Mouse (Mus musculus): Measurements from ENCODE around the gene Stx4a. TPM values are rescaled to one million over a fixed set of nuclear protein-coding genes. Genes with fewer than 3 reads are reported as not detected.
"Not testable (repeated sequence)": the region's sequence is repeated elsewhere in the genome, so short reads cannot be mapped to it uniquely, and the experiment has no call there.

The Stx4a gene
- polyA plus RNA-seq, 1 experiment from 2014 or later: 46.4 TPM

- WGBS: 52% methylated on average over 15 of the region's 15 CpGs
- peak overlapping the region; percentile 9; the same call in 1 of the 2 replicates for H3K27ac ChIP-seq
- no peak overlapping the region for H3K9ac ChIP-seq
Observed at GRCm38 (mm10) chr7:127815954-127816821, 7.9 kb upstream of the Stx4a start.

GRCm38 (mm10) chr7:127817053-127817452 lies 7.0 kb upstream of the Stx4a start:
- H3K27ac ChIP-seq: no peak overlapping the region
- no peak for ATAC-seq (replicated peaks; ENCODE audit: low FRiP score)
- H3K4me3 ChIP-seq (replicated peaks): no peak overlapping the region
- no peak overlapping the region for H3K9ac ChIP-seq
- no peaks in the 10 kb centered on the region for H3K9me3 ChIP-seq (replicated peaks)
- peaks cover 5% of the 10 kb centered on the region; the same call in 1 of the 2 replicates for H3K36me3 ChIP-seq
- H3K4me1 ChIP-seq: peaks cover 39% of the 10 kb centered on the region
- 59% methylated on average over 7 of the region's 7 CpGs for WGBS
- H3K27me3 ChIP-seq: no peaks in the 10 kb centered on the region
- H3K4me2 ChIP-seq: no peak overlapping the region

More at GRCm38 (mm10) chr7:127815954-127816821, 7.9 kb upstream of the Stx4a start:
- no peak overlapping the region for H3K4me2 ChIP-seq
- H3K36me3 ChIP-seq: peaks cover 6% of the 10 kb centered on the region; the same call in 1 of the 2 replicates
- no peaks in the 10 kb centered on the region for H3K9me3 ChIP-seq (replicated peaks)
- no peak overlapping the region for H3K4me3 ChIP-seq (replicated peaks)
- peaks cover 33% of the 10 kb centered on the region for H3K4me1 ChIP-seq
- ATAC-seq (replicated peaks; ENCODE audit: low FRiP score): peak; percentile 59
- H3K27me3 ChIP-seq: no peaks in the 10 kb centered on the region

DNA sequence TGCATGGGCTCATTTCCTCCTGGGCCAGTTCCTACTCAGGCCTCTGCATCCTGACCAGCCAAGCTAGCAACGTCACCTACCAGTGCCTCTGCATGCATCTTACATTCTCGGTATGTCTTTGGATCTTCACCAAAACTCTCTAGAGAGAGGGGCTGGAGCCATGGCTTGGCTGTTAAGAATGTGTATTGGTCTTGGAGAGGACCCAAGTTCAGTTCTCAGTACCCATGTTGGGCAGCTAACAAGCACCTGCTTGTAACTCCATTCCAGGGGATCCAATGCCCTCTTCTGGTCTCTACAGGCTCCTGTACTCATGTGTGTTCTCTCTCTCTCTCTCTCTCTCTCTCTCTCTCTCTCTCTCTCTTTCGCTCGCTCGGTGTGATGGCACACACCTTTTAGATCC lies 6.3 kb upstream of the Stx4a start:
- Histone ChIP-seq H3K9me3 (replicated peaks) (no peaks in the 10 kb centered on the region), H3K27me3 (no peaks in the 10 kb centered on the region), H3K9ac (no peak overlapping the region), H3K4me2 (no peak overlapping the region), H3K27ac (no peak overlapping the region), H3K4me3 (replicated peaks) (no peak overlapping the region), H3K4me1 (peaks cover 46% of the 10 kb centered on the region), H3K36me3 (0 out of 2 replicates have a peak, but pooled peaks cover 3% of the 10 kb centered on the region)
- no peak for ATAC-seq (replicated peaks; ENCODE audit: low FRiP score)
- 92% methylated on average over 5 of the region's 5 CpGs for WGBS

DNA sequence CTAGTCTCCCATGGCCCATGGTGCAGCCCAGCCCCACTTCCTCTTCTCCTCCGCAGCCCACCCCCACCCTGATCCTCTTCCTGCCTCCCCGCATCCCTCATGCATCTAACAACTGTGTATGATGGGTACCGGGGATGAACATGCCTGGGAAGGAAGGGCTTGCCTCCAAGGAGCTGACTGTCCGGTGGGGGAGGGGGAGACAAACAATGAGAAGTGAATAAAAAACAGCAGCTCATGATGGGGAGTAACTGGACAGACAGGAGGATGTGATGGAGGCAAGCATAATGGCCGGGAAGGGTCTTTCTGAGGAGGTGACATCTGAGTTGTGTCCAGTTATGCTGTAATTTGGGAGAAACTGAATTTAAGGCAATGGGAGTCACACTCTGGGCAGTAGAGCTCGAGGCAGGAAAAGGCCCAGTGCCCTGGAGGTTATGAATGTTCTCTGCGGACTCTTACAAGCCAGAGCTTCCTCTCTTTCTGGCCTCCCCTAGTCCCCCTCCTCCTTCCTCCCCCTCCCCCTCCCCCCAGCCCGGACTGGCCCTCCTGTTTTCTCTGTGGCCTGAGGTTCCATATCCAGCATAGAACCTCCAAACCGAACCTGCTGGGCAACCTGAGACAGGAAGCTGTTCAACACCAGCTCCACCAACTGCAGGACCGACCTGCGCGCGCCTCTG lies 3.1 kb upstream of the Stx4a start:
- Histone ChIP-seq H3K36me3 (no peaks in the 10 kb centered on the region), H3K9ac (no peak overlapping the region), H3K4me3 (replicated peaks) (no peak overlapping the region), H3K27ac (peak overlapping the region; percentile 74), H3K4me2 (no peak overlapping the region), H3K9me3 (replicated peaks) (no peaks in the 10 kb centered on the region), H3K27me3 (no peaks in the 10 kb centered on the region), H3K4me1 (peaks cover 45% of the 10 kb centered on the region)
- ATAC-seq (replicated peaks; ENCODE audit: low FRiP score): no peak
- WGBS: 48% methylated on average over 13 of the region's 13 CpGs

GRCm38 (mm10) chr7:127822494-127822893 lies 1.6 kb upstream of the Stx4a start:
- Histone ChIP-seq H3K9me3 (replicated peaks) (no peaks in the 10 kb centered on the region), H3K4me3 (replicated peaks) (no peak overlapping the region), H3K4me2 (no peak overlapping the region), H3K27ac (no peak overlapping the region), H3K9ac (no peak overlapping the region), H3K4me1 (peaks cover 38% of the 10 kb centered on the region), H3K36me3 (no peaks in the 10 kb centered on the region), H3K27me3 (no peaks in the 10 kb centered on the region)
- ATAC-seq (replicated peaks; ENCODE audit: low FRiP score): no peak
- WGBS: 82% methylated on average over 3 of the region's 3 CpGs

DNA sequence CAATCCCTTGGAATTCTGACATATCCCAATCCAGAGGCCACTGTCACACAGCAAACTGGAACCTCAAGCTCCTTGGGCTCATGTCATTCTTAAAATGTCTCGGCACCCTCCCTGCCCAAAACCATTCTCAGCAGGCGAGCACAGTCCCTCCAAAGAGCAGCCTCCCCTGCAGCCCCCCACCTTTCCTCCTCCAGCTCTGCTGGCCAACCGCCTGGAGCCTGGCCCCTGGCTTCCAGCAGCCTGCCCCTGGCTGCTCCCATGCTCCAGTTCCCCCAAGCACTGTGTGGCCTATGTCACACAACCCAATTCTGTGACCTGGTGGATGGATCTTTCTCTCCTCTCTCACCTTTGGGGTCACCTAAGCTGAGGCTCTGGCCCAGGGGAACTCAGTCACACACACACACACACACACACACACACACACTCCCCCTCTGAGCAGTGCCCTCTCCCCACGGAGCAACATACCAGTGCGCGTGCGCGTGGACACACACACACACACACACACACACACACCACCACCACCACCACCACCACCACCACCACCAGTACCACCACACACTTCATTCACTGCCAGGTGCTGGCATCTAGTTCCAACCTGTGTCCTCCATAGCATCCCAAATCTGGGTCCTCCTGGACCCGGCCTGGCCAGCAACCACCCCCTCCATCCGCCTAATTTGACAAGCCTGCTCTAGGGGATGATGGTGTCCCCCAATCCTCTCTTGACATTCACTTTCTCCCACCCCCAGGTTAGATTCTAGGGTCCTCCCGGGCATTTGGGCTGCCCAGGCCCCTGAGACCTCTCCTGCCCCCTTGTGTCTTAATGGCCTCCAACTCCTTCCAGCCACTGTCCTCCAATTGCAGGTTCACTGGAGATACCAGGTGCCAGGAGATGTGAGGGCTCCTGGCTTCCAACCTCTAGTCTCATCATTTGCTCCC lies 590 bp upstream of the Stx4a start:
- ATAC-seq (replicated peaks; ENCODE audit: low FRiP score): peak; percentile 41
- Histone ChIP-seq H3K27ac (0 out of 2 replicates have a peak overlapping the region, but pooled peaks have one; percentile 33), H3K9ac (peak overlapping the region; percentile 70), H3K4me2 (peak overlapping the region; percentile 89), H3K27me3 (no peaks in the 10 kb centered on the region), H3K4me1 (peaks cover 38% of the 10 kb centered on the region), H3K4me3 (replicated peaks) (peak overlapping the region; percentile 61), H3K9me3 (replicated peaks) (no peaks in the 10 kb centered on the region), H3K36me3 (no peaks in the 10 kb centered on the region)
- 64% methylated on average over 11 of the region's 11 CpGs for WGBS

DNA sequence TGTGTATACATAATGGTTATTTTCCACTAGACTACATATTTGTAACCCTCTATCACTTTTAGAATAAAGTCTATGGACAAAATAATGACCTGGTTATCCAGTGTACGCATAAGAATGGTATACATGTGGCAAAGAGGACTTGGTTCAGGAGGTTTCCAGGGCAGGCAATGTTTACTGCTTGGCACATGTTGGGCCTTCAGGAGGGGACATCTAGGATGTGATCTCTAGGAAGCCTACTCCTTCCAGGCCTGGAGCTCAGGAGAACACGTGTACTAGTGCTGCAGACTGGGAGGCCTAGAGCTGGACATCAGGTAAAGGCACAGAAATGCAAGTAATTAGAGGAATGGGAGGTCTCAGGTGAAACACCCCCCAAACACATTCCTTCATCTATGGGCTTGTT lies 11.5 kb downstream of the Stx4a start:
- Histone ChIP-seq H3K36me3 (no peaks in the 10 kb centered on the region), H3K4me2 (no peak overlapping the region), H3K4me3 (replicated peaks) (no peak overlapping the region), H3K9ac (no peak overlapping the region), H3K9me3 (replicated peaks) (no peaks in the 10 kb centered on the region), H3K27me3 (no peaks in the 10 kb centered on the region), H3K27ac (no peak overlapping the region), H3K4me1 (peaks cover 4% of the 10 kb centered on the region; the same call in 1 of the 2 replicates)
- ATAC-seq (replicated peaks; ENCODE audit: low FRiP score): no peak
- WGBS: 81% methylated on average over 2 of the region's 2 CpGs

DNA sequence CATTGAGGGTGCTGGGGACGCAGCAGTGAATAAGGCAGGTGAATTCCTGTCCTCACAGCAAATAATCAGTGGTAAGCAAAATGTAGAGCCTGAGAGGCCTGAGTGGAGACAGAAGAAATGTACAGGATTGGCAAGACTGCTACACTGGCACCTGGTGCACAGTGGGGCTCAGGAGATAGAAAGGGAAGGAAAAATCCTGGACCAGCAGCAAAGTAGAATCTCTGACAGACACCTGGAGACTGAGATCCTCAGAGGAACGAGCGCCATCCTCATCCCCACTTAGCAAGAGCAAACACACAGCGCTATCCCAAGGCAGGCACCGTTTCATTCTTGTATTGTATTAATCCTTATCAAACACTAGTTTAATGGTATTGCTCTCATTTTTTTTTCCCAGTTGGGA lies 13.4 kb downstream of the Stx4a start:
- no peaks in the 10 kb centered on the region for H3K36me3 ChIP-seq
- no peaks in the 10 kb centered on the region for H3K27me3 ChIP-seq
- no peak overlapping the region for H3K27ac ChIP-seq
- no peak for ATAC-seq (replicated peaks; ENCODE audit: low FRiP score)
- 89% methylated on average over 5 of the region's 5 CpGs for WGBS
- H3K4me2 ChIP-seq: no peak overlapping the region
- peaks cover 13% of the 10 kb centered on the region for H3K4me1 ChIP-seq
- no peak overlapping the region for H3K4me3 ChIP-seq (replicated peaks)
- H3K9me3 ChIP-seq (replicated peaks): no peaks in the 10 kb centered on the region
- H3K9ac ChIP-seq: no peak overlapping the region

- H3K4me1 ChIP-seq: peaks cover 17% of the 10 kb centered on the region
- H3K27me3 ChIP-seq; H3K4me3 ChIP-seq (replicated peaks); ATAC-seq (replicated peaks; ENCODE audit: low FRiP score); H3K4me2 ChIP-seq; H3K9me3 ChIP-seq (replicated peaks); H3K36me3 ChIP-seq; H3K27ac ChIP-seq; H3K9ac ChIP-seq: not testable (repeated sequence)
- 72% methylated on average over 4 of the region's 4 CpGs for WGBS
Observed at GRCm38 (mm10) chr7:127837878-127838277, 13.8 kb downstream of the Stx4a start.

DNA sequence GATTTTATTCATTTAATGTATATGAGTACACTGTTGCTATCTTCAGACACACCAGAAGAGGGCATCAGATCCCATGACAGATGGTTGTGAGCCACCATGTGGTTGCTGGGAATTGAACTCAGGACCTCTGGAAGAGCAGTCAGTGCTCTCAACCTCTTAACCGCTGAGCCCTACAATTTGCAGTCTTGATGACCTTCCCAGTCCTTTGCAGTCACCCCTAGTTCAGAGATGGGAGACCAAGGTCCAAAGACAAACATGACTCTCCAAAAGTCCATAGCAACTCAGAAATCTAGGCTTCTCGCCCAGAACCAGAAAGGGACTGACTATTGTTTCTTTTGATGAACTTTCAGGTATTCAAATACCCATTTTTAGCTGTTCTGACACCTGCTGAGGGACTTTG lies 15.9 kb downstream of the Stx4a start:
- not testable (repeated sequence) for H3K27ac ChIP-seq; H3K9ac ChIP-seq; ATAC-seq (replicated peaks; ENCODE audit: low FRiP score); H3K4me2 ChIP-seq; H3K4me3 ChIP-seq (replicated peaks); H3K9me3 ChIP-seq (replicated peaks); H3K27me3 ChIP-seq
- peaks cover 21% of the 10 kb centered on the region for H3K36me3 ChIP-seq
- 78% methylated on average over 2 of the region's 2 CpGs for WGBS
- H3K4me1 ChIP-seq: peaks cover 19% of the 10 kb centered on the region

DNA sequence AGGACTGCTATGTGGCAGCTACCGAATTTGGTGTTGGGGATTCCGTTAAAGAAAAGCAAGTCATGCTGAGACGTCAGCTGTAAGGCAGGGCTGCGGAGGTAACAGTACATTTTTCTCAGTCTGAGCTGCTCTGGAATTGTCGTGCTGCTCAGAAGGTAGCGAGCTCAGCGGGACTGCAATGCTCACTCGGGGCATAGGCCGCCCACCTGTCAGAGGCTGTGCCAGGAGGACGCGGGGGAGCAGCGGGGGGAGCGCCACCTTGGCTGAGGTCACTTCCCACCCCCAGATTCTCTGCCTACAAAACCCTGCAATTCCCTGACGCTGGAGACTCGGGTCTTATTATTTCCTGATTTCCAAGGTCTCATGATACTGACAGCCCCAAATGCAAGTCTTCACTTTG lies 16.8 kb downstream of the Stx4a start:
- ATAC-seq (replicated peaks; ENCODE audit: low FRiP score): peak; percentile 22; the same call in 1 of the 2 replicates
- Histone ChIP-seq H3K4me2 (peak overlapping the region; percentile 92), H3K36me3 (peaks cover 27% of the 10 kb centered on the region), H3K27ac (peak overlapping the region; percentile 93), H3K9me3 (replicated peaks) (no peaks in the 10 kb centered on the region), H3K4me3 (replicated peaks) (peak overlapping the region; percentile 86), H3K9ac (peak overlapping the region; percentile 79), H3K27me3 (no peaks in the 10 kb centered on the region), H3K4me1 (peaks cover 19% of the 10 kb centered on the region)
- under 1% methylated on average over 15 of the region's 15 CpGs for WGBS

Measured in kidney, embryonic 15.5 days (tissue).